Mouse (Mus musculus) liver, embryonic 11.5 days (tissue): ENCODE measurements around the gene Apon. TPM values are rescaled to one million over a fixed set of nuclear protein-coding genes. Genes with fewer than 3 reads are reported as not detected.
"Not testable (repeated sequence)": the region's sequence is repeated elsewhere in the genome, so short reads cannot be mapped to it uniquely, and the experiment has no call there.

ENCODE experiments used
- ATAC-seq: fragments of 200-750 bp; cut with Nextera tagmentation; replicated peaks from 2 replicates; pipeline ENCODE4 v1.8.0; 2017; ENCODE audit warnings: moderate number of reproducible peaks, mild to moderate bottlenecking, moderate TSS enrichment, moderate library complexity; ENCODE audit not compliant: low FRiP score
- DNase-seq: peaks from one replicate; pipeline ENCODE4 v3.0.0-alpha.2; 2017; ENCODE audit warnings: low spot score
- H3K27ac ChIP-seq: fragments of 300-500 bp; sonication (generic); 2 replicates; pipeline ENCODE4 v1.5.1; 2014; ENCODE audit warnings: mild to moderate bottlenecking, low read depth, low read length, control low read depth
- H3K27me3 ChIP-seq: fragments of 300-500 bp; sonication (generic); replicated peaks from 2 replicates; pipeline ENCODE4 v1.6.1; 2014; ENCODE audit warnings: low read length, mixed read lengths; ENCODE audit not compliant: control insufficient read depth, insufficient read depth
- H3K36me3 ChIP-seq: fragments of 300-500 bp; sonication (generic); 2 replicates; pipeline ENCODE4 v1.6.1; 2014; ENCODE audit warnings: mild to moderate bottlenecking, low read length, moderate library complexity, mixed read lengths; ENCODE audit not compliant: control insufficient read depth, insufficient read depth
- H3K4me1 ChIP-seq: fragments of 300-500 bp; sonication (generic); replicated peaks from 2 replicates; pipeline ENCODE4 v1.6.1; 2014; ENCODE audit warnings: low read length, mixed read lengths; ENCODE audit not compliant: control insufficient read depth, insufficient read depth
- H3K4me2 ChIP-seq: fragments of 300-500 bp; sonication (generic); 2 replicates; pipeline ENCODE4 v1.6.1; 2014; ENCODE audit warnings: mild to moderate bottlenecking, control low read depth, moderate library complexity
- H3K4me3 ChIP-seq: fragments of 300-500 bp; sonication (generic); 2 replicates; pipeline ENCODE4 v1.5.1; 2014; ENCODE audit warnings: low read depth, low read length, control low read depth
- H3K9ac ChIP-seq: fragments of 300-500 bp; sonication (generic); 2 replicates; pipeline ENCODE4 v1.6.1; 2014; ENCODE audit warnings: low read depth, low read length, control low read depth
- H3K9me3 ChIP-seq: fragments of 300-500 bp; sonication (generic); 2 replicates; pipeline ENCODE4 v1.6.1; 2016; ENCODE audit warnings: low read length, inconsistent platforms, mixed read lengths; ENCODE audit not compliant: control insufficient read depth
- WGBS: fragments of 180-500 bp; shearing (Covaris S2); extraction: QIAGEN DNeasy Blood & Tissue Kit; methylation state at CpG from one replicate; pipeline ENCODE4 v1.1.7; 2014; 5-methylcytosine and 5-hydroxymethylcytosine counted together
- polyA plus RNA-seq: library from polyadenylated mRNA; unstranded; fragments of >200 nt; fragmentation: Nextera tagmentation; extraction: Ambion mirVana; gene quantifications from 2 replicates; pipeline ENCODE4 v1.2.1, GENCODE M21; 2014

Gene Apon
- polyA plus RNA-seq, 1 experiment from 2014 or later, result 0.92 TPM

DNA sequence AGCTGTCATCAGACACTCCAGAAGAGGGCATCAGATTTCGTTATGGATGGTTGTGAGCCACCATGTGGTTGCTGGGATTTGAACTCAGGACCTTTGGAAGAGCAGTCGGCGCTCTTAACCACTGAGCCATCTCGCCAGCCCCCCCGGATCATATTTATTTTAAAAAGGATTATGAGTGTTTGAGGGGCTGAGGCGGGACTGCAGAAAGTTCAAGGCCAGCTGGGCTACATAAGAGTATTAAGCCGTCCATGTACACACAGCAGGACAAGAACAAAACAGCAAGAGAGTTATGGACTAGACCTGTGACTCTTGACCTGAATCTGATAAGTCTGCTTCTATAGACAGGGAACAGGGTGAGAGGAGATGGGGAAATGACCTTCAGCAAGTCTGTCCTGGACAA, 6.5 kb downstream of the Apon start:
- not testable (repeated sequence) for H3K4me3 ChIP-seq, H3K4me2 ChIP-seq, H3K27me3 ChIP-seq, H3K9me3 ChIP-seq, H3K27ac ChIP-seq, H3K36me3 ChIP-seq, H3K9ac ChIP-seq, H3K4me1 ChIP-seq, DNase-seq, ATAC-seq
- 80% methylated on average over 7 of the region's 7 CpGs for WGBS

DNA sequence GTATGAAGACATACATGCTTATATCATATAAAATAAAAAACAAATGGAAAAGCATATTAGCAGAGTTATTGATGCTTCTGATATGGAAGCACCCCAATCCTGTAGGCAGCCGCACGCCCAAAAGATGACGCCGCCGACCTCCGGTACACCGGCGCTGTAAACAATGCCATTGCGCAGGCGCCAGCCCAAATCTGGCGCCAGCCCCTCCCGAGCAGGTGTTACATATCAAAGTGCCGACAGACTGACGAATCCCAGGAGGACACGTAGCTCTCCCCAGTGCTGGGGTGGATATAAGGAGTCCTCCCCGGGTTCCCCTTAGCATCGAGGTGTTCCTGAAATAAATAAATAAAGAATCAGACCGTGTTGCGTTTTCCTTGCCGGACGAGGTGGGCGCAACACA, 8.4 kb downstream of the Apon start:
- Histone ChIP-seq H3K4me2 (no peak overlapping the region), H3K4me3 (no peak overlapping the region), H3K4me1 (no peaks in the 10 kb centered on the region; the same call in 1 of the 2 replicates), H3K9me3 (no peaks in the 10 kb centered on the region), H3K36me3 (no peaks in the 10 kb centered on the region), H3K9ac (no peak overlapping the region), H3K27me3 (no peaks in the 10 kb centered on the region), H3K27ac (no peak overlapping the region)
- no peak for ATAC-seq
- DNase-seq, result no peak
- WGBS, result 77% methylated on average over 22 of the region's 22 CpGs

DNA sequence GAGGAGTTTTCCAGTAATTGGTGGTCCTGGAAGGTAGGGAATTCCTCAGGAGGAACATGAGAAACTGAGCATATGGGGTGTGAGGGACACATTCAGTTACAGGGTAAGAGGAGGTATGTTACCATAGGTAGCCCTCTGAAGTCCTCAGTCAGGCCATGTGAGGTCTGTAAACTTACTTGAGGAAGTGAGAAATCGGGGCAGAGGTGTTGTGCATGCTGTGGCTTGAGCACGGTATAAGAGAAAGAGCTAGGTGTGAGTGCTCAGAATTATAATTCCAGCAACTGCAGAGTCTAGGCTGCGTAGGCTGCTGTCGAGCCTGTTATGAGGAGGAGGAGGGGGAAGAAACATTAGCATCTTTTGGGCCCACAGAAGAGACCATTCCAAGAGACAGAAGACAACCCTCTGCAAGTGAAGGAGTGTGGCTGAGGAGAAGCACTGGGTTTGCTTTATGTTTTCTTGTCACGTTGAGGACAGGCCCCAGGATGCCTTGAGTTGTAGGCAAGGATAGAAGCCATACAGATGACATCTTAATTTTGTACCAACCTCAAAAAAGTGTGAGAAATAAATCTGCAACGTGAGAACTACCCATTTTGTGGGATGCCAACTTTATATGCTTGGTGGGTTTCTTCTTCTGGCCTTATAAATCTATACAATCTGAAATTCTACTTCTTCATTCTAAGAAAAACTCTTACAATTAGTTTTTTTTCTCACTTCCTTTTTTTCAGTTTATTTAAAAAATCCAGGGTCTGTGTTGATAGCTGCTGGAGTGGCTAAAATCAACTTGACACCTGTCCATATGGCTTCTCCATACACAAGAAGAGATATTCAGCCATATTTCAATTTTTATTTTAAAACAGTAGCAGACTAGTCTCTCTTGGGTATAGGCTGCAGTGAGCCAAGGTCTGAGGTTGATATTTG, 9.8 kb downstream of the Apon start:
- ATAC-seq (no peak), DNase-seq (no peak)
- H3K9me3 ChIP-seq, result no peaks in the 10 kb centered on the region
- H3K4me3 ChIP-seq, result no peak overlapping the region
- no peak overlapping the region for H3K9ac ChIP-seq
- no peak overlapping the region for H3K4me2 ChIP-seq
- H3K27me3 ChIP-seq, result no peaks in the 10 kb centered on the region
- 77% methylated on average over 6 of the region's 6 CpGs for WGBS
- no peak overlapping the region for H3K27ac ChIP-seq
- no peaks in the 10 kb centered on the region for H3K36me3 ChIP-seq
- no peaks in the 10 kb centered on the region; the same call in 1 of the 2 replicates for H3K4me1 ChIP-seq

DNA sequence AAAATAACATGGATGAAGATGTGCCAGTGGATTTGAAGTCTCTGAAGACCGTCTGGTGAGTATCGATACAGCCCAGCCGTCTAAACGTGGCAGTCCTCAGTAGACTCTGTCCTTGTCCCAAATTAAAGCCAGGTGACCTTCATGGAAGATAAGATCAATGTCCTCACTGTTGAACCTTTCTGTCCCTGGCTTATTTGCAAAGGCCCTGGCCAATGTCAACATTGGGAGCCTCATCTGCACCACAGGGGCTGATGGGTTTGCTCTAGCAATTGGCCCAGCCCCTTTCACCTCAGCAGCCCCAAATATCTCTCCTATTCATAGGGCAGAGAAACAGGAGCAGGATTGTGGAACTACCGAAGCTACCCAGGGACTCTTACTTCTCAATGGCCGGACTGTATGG, 14.5 kb downstream of the Apon start, which contains the start of gene Apof:
Gene Apof (plus strand): TSS at position 301 of the 400 bp plus-strand sequence.
- no peak within 1 kb of the TSS for H3K9ac ChIP-seq
- H3K4me1 ChIP-seq, result peaks cover 6% of the 10 kb centered on the region
- H3K27ac ChIP-seq, result no peak within 1 kb of the TSS; the same call in 1 of the 2 replicates
- ATAC-seq (no peak), DNase-seq (no peak)
- no peaks in the 10 kb centered on the region for H3K9me3 ChIP-seq
- peak within 1 kb of the TSS; percentile 82 for H3K4me2 ChIP-seq
- whole genome bisulfite sequencing, result 70% methylated on average over 6 of the region's 6 CpGs
- peak within 1 kb of the TSS; percentile 13 for H3K4me3 ChIP-seq
- H3K27me3 ChIP-seq, result no peaks in the 10 kb centered on the region
- H3K36me3 ChIP-seq, result no peaks in the 10 kb centered on the region

DNA sequence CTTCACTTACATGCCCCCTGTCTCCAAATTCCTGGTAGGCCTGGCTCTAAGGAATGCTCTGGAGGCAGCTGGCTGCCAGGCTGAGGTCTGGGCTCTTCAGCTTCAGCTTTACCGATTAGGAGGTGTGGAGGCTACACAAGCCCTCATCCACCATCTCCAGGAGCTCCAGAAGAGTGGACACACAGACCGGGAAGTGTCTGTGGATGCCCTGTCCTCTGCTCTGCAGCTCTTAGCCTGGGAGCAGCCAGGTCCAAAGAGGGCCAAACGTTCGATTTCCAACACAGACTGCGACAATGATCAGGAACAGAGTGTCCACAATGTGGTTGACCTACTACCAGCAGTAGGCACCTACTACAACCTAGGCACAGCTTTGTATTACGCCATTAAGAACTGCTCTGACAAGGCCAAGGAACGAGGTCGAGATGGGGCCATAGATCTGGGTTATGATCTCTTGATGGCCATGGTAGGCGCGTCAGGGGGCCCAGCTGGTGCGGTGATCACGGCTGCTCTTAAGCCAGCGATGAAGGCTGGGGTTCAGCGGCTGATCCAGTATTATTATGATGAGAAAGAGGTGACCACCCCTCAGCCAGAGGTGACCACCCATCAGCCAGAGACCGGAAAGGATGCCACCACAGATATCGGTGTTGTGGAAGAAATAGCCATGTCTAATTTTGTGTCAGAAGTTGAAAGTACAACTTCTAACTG, 15.5 kb downstream of the Apon start:
- no peak overlapping the region for H3K27ac ChIP-seq
- H3K9ac ChIP-seq, result no peak overlapping the region; the same call in 1 of the 2 replicates
- H3K4me3 ChIP-seq, result peak overlapping the region; percentile 77
- H3K27me3 ChIP-seq, result no peaks in the 10 kb centered on the region
- DNase-seq (no peak), ATAC-seq (no peak)
- WGBS, result 84% methylated on average over 16 of the region's 16 CpGs
- H3K9me3 ChIP-seq, result no peaks in the 10 kb centered on the region
- H3K4me2 ChIP-seq, result peak overlapping the region; percentile 82
- peaks cover 6% of the 10 kb centered on the region for H3K4me1 ChIP-seq
- no peaks in the 10 kb centered on the region for H3K36me3 ChIP-seq

DNA sequence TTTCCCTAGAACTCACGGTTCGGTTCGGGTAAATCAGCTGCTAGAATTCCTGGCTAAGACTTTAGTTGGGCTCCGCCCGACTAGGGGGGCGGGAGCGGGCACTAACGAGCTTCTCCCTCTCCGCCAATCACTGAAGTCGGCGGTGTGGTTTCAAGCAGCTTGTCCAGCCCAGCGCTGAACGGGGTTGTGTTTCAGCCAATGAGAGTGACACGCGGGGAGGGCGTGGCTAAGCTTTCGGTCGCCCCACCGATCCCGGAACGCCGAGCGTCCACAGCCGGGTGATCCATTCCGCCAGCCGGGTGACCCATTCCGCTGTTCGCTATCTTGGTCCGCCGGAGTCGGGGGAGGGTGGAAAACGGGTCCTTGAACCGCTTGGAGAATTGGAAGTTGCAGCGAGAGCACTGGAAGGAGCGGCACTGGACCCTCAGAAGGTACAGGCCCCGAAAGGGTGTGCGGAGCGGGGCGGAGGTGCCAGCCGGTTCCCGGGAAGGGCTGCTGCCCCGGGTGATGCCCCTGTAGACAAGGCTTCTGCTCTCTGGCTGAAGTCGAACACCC, 16.5 kb downstream of the Apon start, which contains the start of gene Stat2:
Gene Stat2 (plus strand): TSS at position 273 of the 555 bp plus-strand sequence.
- Histone ChIP-seq H3K4me2 (peak within 1 kb of the TSS; percentile 82), H3K4me1 (peaks cover 6% of the 10 kb centered on the region), H3K9me3 (no peaks in the 10 kb centered on the region), H3K4me3 (peak within 1 kb of the TSS; percentile 77), H3K27ac (peak within 1 kb of the TSS; percentile 67; the same call in 1 of the 2 replicates), H3K27me3 (no peaks in the 10 kb centered on the region), H3K36me3 (no peaks in the 10 kb centered on the region), H3K9ac (peak within 1 kb of the TSS; percentile 78)
- WGBS, result under 1% methylated on average over 43 of the region's 43 CpGs
- ATAC-seq (peak; percentile 99), DNase-seq (peak; percentile 94)

DNA sequence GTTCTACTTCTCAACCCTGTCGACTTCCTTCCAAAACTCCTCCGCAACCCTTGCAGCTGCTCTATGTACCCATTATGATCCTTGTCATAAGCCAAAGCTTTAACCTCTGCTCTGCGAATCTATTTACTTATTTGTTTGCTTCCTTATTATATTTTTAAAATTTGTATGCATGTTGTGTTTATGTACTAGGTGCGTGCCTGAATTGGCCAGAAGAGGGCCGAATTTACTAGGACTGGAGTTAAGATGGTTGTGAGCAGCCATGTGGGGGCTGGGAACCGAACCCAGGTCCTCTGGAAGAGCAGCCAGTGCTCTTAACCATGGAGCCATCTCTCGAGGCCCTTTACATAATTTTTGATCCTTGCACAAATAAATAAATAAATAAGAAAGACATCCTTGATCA, 17.0 kb downstream of the Apon start:
- DNase-seq, result no peak
- no peaks in the 10 kb centered on the region for H3K9me3 ChIP-seq
- no peaks in the 10 kb centered on the region for H3K27me3 ChIP-seq
- ATAC-seq, result no peak
- H3K4me3 ChIP-seq, result peak overlapping the region; percentile 77
- H3K36me3 ChIP-seq, result no peaks in the 10 kb centered on the region
- peaks cover 6% of the 10 kb centered on the region for H3K4me1 ChIP-seq
- H3K4me2 ChIP-seq, result peak overlapping the region; percentile 82
- H3K27ac ChIP-seq, result peak overlapping the region; percentile 67; the same call in 1 of the 2 replicates
- H3K9ac ChIP-seq, result peak overlapping the region; percentile 78
- 35% methylated on average over 7 of the region's 7 CpGs for WGBS

DNA sequence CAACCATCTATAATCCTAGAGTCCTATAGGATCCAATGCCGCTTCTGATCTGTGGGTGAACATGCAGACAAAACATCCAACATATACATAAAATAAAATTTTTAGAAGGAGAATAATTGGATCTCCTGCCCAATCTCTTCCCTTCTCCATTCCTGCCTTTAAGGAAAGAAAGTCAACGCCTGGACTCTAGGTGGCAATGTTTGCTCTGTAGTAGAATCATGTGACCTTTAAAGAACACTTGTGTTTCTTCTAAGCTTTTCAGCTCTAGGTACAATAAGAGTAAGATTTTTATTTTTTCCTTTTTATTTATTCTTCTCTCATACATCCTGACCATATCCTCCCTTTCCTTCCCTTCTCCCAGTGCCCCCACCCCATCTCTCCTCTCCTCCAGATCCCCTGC, 18.0 kb downstream of the Apon start:
- peaks cover 6% of the 10 kb centered on the region for H3K4me1 ChIP-seq
- no peak overlapping the region; the same call in 1 of the 2 replicates for H3K4me2 ChIP-seq
- WGBS, result 55% methylated on average over 2 of the region's 2 CpGs
- H3K9ac ChIP-seq, result no peak overlapping the region
- ATAC-seq (no peak), DNase-seq (no peak)
- H3K4me3 ChIP-seq, result no peak overlapping the region
- no peaks in the 10 kb centered on the region for H3K27me3 ChIP-seq
- H3K27ac ChIP-seq, result no peak overlapping the region
- H3K9me3 ChIP-seq, result no peaks in the 10 kb centered on the region
- H3K36me3 ChIP-seq, result no peaks in the 10 kb centered on the region
